ENCODE assay signal across 24 mouse cellular contexts in genomic region chr16:11400936-11401335, GRCm38 (mm10).
"Had no signal": no experiment of that assay in that cellular context is flagged by ENCODE, and none has a peak within 500 bp of the region (broad histone marks: within the 10 kb centered on the region; RNA-seq: fewer than 3 reads in every experiment).

No protein-coding gene starts in this region.

- H3K27ac ChIP-seq: gastrocnemius, adult 2 months; heart, embryonic 10.5 days; hindbrain, embryonic 10.5 days; hindbrain, embryonic 12.5 days; hindbrain, embryonic 14.5 days; hindbrain, postnatal 0 days; kidney, embryonic 15.5 days; kidney, postnatal 0 days; layer of hippocampus, adult 2 months; left cerebral cortex, adult 2 months; limb, embryonic 10.5 days; limb, embryonic 12.5 days had no signal

- DNase-seq: gastrocnemius, adult 2 months; gastrocnemius, postnatal 10 days; gastrocnemius, postnatal 25 days; heart, adult 18-20 months; heart, postnatal 10 days; heart, postnatal 4 days; kidney, adult 11 months; kidney, adult 2 months; kidney, adult 9 months; kidney, postnatal 4 days; liver had no signal

- H3K4me2 ChIP-seq: heart, embryonic 12.5 days; hindbrain, embryonic 12.5 days; hindbrain, embryonic 14.5 days; kidney, embryonic 15.5 days; limb, embryonic 12.5 days had no signal

- H3K9me3 ChIP-seq: heart, embryonic 10.5 days; heart, embryonic 12.5 days; hindbrain, embryonic 10.5 days; hindbrain, embryonic 12.5 days; kidney, embryonic 15.5 days; limb, embryonic 10.5 days; limb, embryonic 12.5 days had no signal

- H3K9ac ChIP-seq: heart, embryonic 12.5 days; hindbrain, embryonic 12.5 days; hindbrain, embryonic 14.5 days; kidney, embryonic 15.5 days; limb, embryonic 12.5 days had no signal

- ATAC-seq: hindbrain, postnatal 0 days; intestine, embryonic 16.5 days had no signal

- H3K4me3 ChIP-seq: gastrocnemius, adult 2 months; heart, embryonic 10.5 days; heart, embryonic 12.5 days; hindbrain, embryonic 10.5 days; hindbrain, embryonic 12.5 days; kidney, embryonic 15.5 days; layer of hippocampus, adult 2 months; left cerebral cortex, adult 2 months; limb, embryonic 10.5 days; limb, embryonic 12.5 days had no signal

- H3K27me3 ChIP-seq: heart, embryonic 12.5 days; hindbrain, embryonic 12.5 days; kidney, embryonic 15.5 days; limb, embryonic 12.5 days had no signal

- H3K4me1 ChIP-seq: heart, embryonic 10.5 days; heart, embryonic 12.5 days; hindbrain, embryonic 10.5 days; hindbrain, embryonic 12.5 days; kidney, embryonic 15.5 days; limb, embryonic 10.5 days; limb, embryonic 12.5 days had no signal
